ENCODE assay signal across 11 mouse cellular contexts in genomic region chr7:83731297-83731696, GRCm38 (mm10).
"Had no signal": no experiment of that assay in that cellular context is flagged by ENCODE, and none has a peak within 500 bp of the region (broad histone marks: within the 10 kb centered on the region; RNA-seq: fewer than 3 reads in every experiment).

No protein-coding gene starts in this region.

- ATAC-seq: liver, embryonic 12.5 days had no signal

- H3K9ac ChIP-seq: liver, embryonic 12.5 days; midbrain, embryonic 12.5 days had no signal

- H3K9me3 ChIP-seq: limb, embryonic 10.5 days; liver, embryonic 12.5 days; midbrain, embryonic 12.5 days had no signal

- H3K27me3 ChIP-seq: liver, embryonic 12.5 days; midbrain, embryonic 12.5 days had no signal

- H3K4me2 ChIP-seq: liver, embryonic 12.5 days; midbrain, embryonic 12.5 days had no signal

- H3K4me1 ChIP-seq: liver, embryonic 12.5 days; megakaryocyte, embryonic 14.5 days; midbrain, embryonic 12.5 days had no signal

- H3K27ac ChIP-seq: left cerebral cortex, adult 2 months; limb, embryonic 10.5 days; liver, embryonic 12.5 days; macrophage; midbrain, embryonic 12.5 days had no signal

- DNase-seq: kidney, postnatal 10 days; kidney, postnatal 4 days; lung, postnatal 14 days; right cerebral cortex, postnatal 25 days; thymus, postnatal 4 days had no signal

- H3K36me3 ChIP-seq: limb, embryonic 10.5 days; liver, embryonic 12.5 days; midbrain, embryonic 12.5 days had no signal

- H3K4me3 ChIP-seq: left cerebral cortex, adult 2 months; limb, embryonic 10.5 days; liver, embryonic 12.5 days; megakaryocyte, embryonic 14.5 days; midbrain, embryonic 12.5 days had no signal
